Mouse (Mus musculus): ENCODE measurements around the gene Tmem110. TPM values are rescaled to one million over a fixed set of nuclear protein-coding genes. Genes with fewer than 3 reads are reported as not detected.

The Tmem110 gene
- polyA plus RNA-seq, 1 experiment from 2014 or later: 28.3 TPM

DNA sequence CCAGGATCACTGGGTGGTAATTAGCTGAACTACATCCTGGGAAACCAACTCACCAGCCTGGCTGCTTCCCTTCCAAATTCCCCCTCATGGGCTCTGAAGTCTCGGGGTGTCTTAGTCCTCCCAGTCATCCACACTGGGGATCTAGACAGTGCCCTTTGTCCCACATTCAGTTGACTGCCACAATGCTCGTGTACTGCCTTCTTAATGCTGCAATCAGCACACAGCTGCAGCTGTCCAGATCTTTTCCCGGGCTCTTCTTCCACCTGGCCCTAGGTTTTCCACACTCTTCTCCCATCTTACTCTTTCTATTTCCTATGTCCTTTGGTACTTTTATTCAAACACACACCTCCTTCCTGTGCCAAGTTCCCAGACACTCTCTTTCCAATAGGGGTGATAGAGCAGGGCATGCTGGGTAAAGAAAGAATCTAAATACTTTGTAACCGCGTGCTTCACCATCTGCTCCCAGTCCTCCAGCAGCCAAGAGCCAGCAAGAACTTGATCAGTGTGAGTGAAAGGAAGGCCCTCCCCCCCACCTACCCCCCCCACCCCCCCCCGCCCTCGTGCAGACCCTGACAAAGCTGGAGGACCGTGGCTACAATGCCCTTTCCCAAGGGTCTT, 96.8 kb downstream of the Tmem110 start:
- Histone ChIP-seq H3K9ac (ENCODE audit: low read depth, low read length) (no peak overlapping the region), H3K4me3 (ENCODE audit: low read depth, low read length) (no peak overlapping the region), H3K27ac (replicated peaks; ENCODE audit: low read depth, low read length) (no peak overlapping the region), H3K27me3 (replicated peaks; ENCODE audit: control insufficient read depth, insufficient read depth, low read length) (no peaks in the 10 kb centered on the region), H3K4me1 (ENCODE audit: control insufficient read depth, insufficient read depth, low read length) (no peaks in the 10 kb centered on the region), H3K9me3 (ENCODE audit: control insufficient read depth, low read length) (no peaks in the 10 kb centered on the region), H3K4me2 (ENCODE audit: low read depth, low read length) (no peak overlapping the region), H3K36me3 (ENCODE audit: control insufficient read depth, insufficient read depth, low read length) (no peaks in the 10 kb centered on the region)
- 66% methylated on average over 5 of the region's 8 CpGs for WGBS
- DNase-seq (ENCODE audit: low spot score) (peak; percentile 10), ATAC-seq (ENCODE audit: low read depth) (no peak)

DNA sequence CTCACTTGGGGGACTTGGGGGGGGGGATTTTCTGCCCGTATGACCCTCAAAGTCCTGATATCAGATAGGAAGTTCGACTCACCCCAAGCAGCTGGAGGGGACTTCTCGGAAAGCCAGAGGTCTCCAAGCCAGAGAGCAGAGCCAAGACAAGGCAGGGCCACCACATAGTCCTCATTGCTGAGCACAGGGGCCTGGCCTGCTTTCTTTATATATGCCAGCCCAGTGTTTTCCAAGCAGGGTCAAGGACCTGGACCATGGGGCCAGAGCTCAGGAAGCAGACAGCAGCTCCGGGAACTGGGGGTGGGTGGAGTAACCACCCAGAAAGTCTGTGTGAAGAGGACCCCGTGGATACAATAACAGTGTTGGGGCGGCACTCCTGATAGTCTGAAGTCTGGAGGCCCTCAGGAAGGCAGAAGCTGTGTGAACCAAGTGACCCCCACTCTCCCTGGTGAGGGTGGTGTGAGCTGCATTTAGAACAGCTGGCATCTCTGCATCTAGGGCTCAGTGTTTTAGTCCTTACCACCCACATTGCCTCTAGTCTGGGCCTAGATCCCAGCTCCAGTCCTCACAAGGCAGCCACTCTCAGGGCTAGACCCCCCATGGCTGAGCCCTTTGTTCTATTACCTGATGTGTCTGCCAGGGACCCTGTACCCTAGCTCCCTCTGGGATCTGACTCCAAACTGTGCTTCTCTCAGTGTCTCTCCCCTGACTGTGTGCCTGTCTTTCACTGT, 98.2 kb downstream of the Tmem110 start, which contains the start of gene Itih3:
Gene Itih3, minus strand, starts transcription at position 386 of the 731 bp plus-strand sequence.
- Histone ChIP-seq H3K9me3 (ENCODE audit: control insufficient read depth, low read length) (no peaks in the 10 kb centered on the region), H3K9ac (ENCODE audit: low read depth, low read length) (no peak within 1 kb of the TSS), H3K4me2 (ENCODE audit: low read depth, low read length) (no peak within 1 kb of the TSS), H3K27me3 (replicated peaks; ENCODE audit: control insufficient read depth, insufficient read depth, low read length) (no peaks in the 10 kb centered on the region), H3K4me1 (ENCODE audit: control insufficient read depth, insufficient read depth, low read length) (no peaks in the 10 kb centered on the region), H3K27ac (replicated peaks; ENCODE audit: low read depth, low read length) (no peak within 1 kb of the TSS), H3K36me3 (ENCODE audit: control insufficient read depth, insufficient read depth, low read length) (no peaks in the 10 kb centered on the region), H3K4me3 (ENCODE audit: low read depth, low read length) (no peak within 1 kb of the TSS)
- no peak for DNase-seq (ENCODE audit: low spot score)
- ATAC-seq (ENCODE audit: low read depth): no peak
- 63% methylated on average over 6 of the region's 6 CpGs for WGBS

DNA sequence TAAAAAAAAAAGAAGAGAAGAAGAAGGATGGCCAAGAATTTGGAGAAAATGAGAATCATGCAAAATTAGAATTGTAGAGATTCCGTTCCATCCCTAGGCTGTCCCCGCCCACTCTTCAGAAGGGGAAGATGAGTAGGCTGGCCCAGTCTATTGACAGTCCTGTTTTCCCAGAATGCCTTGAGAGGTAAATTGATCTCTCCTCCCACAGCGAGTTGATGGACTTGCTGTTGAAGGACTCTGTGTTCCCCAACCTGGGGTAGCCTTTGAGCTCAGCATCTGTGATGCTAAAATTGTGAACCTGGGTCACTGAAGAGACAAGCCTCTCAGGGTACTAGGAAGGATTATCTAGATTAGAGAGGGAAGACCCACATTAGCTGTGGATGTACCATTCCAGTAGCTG, 100.1 kb downstream of the Tmem110 start:
- H3K27ac ChIP-seq (replicated peaks; ENCODE audit: low read depth, low read length): no peak overlapping the region
- no peaks in the 10 kb centered on the region for H3K4me1 ChIP-seq (ENCODE audit: control insufficient read depth, insufficient read depth, low read length)
- no peak overlapping the region for H3K4me2 ChIP-seq (ENCODE audit: low read depth, low read length)
- no peaks in the 10 kb centered on the region for H3K27me3 ChIP-seq (replicated peaks; ENCODE audit: control insufficient read depth, insufficient read depth, low read length)
- no peaks in the 10 kb centered on the region for H3K9me3 ChIP-seq (ENCODE audit: control insufficient read depth, low read length)
- no peak for ATAC-seq (ENCODE audit: low read depth)
- WGBS: 85% methylated on average over 3 of the region's 3 CpGs
- no peaks in the 10 kb centered on the region for H3K36me3 ChIP-seq (ENCODE audit: control insufficient read depth, insufficient read depth, low read length)
- DNase-seq (ENCODE audit: low spot score): no peak
- no peak overlapping the region for H3K4me3 ChIP-seq (ENCODE audit: low read depth, low read length)
- H3K9ac ChIP-seq (ENCODE audit: low read depth, low read length): no peak overlapping the region

Other genes starting within 250 kb of the Tmem110 start
- gene Prkcd, start 199.4 kb upstream of the Tmem110 start, polyA plus RNA-seq (2014; fragmentation: Nextera tagmentation; extraction: Ambion mirVana): 42.5 and 44.6 TPM in 2 replicates
- gene Rft1, start 171.2 kb upstream of the Tmem110 start, polyA plus RNA-seq (2014; fragmentation: Nextera tagmentation; extraction: Ambion mirVana): 13.3 and 16.5 TPM in 2 replicates
- gene Sfmbt1, start 110.7 kb upstream of the Tmem110 start, polyA plus RNA-seq (2014; fragmentation: Nextera tagmentation; extraction: Ambion mirVana): 14.2 and 14.9 TPM in 2 replicates
- gene Mustn1, start 53.6 kb downstream of the Tmem110 start, polyA plus RNA-seq (2014; fragmentation: Nextera tagmentation; extraction: Ambion mirVana): 37.2 and 43.6 TPM in 2 replicates
- gene Itih4, start 60.9 kb downstream of the Tmem110 start, polyA plus RNA-seq (2014; fragmentation: Nextera tagmentation; extraction: Ambion mirVana): 0.10 TPM in 1 of 2 replicates, not detected in the other
- 0.33 and 0.39 TPM in 2 replicates for gene Itih3, start 98.2 kb downstream of the Tmem110 start, polyA plus RNA-seq (2014; fragmentation: Nextera tagmentation; extraction: Ambion mirVana)
- gene Itih1, start 117.7 kb downstream of the Tmem110 start, polyA plus RNA-seq (2014; fragmentation: Nextera tagmentation; extraction: Ambion mirVana): not detected in 2 replicates
- 9.8 and 9.9 TPM in 2 replicates for gene Nek4, start 125.8 kb downstream of the Tmem110 start, polyA plus RNA-seq (2014; fragmentation: Nextera tagmentation; extraction: Ambion mirVana)
- gene Glt8d1, start 175.8 kb downstream of the Tmem110 start, polyA plus RNA-seq (2014; fragmentation: Nextera tagmentation; extraction: Ambion mirVana): 74.2 and 76.1 TPM in 2 replicates
- gene Spcs1, start 176.1 kb downstream of the Tmem110 start, polyA plus RNA-seq (2014; fragmentation: Nextera tagmentation; extraction: Ambion mirVana): 455 and 472 TPM in 2 replicates
- 84.6 and 96.5 TPM in 2 replicates for gene Pbrm1, start 193.5 kb downstream of the Tmem110 start, polyA plus RNA-seq (2014; fragmentation: Nextera tagmentation; extraction: Ambion mirVana)
- gene Gnl3, start 193.6 kb downstream of the Tmem110 start, polyA plus RNA-seq (2014; fragmentation: Nextera tagmentation; extraction: Ambion mirVana): 107 and 109 TPM in 2 replicates